Mouse (Mus musculus): ENCODE measurements around the gene Zfr. TPM values are rescaled to one million over a fixed set of nuclear protein-coding genes. Genes with fewer than 3 reads are reported as not detected.
"Not testable (repeated sequence)": the region's sequence is repeated elsewhere in the genome, so short reads cannot be mapped to it uniquely, and the experiment has no call there.

Gene Zfr
- polyA plus RNA-seq, 1 experiment from 2014 or later, result 38.1 TPM

GRCm38 (mm10) chr15:12097344-12097743 lies 20.3 kb upstream of the Zfr start:
- no peak overlapping the region for H3K4me3 ChIP-seq (ENCODE audit: low read depth, low read length)
- WGBS (ENCODE audit: insufficient replicate concordance), result 80% methylated on average over 5 of the region's 5 CpGs
- no peak overlapping the region for H3K27ac ChIP-seq (ENCODE audit: low read length)
- H3K9ac ChIP-seq (ENCODE audit: low read depth, low read length), result no peak overlapping the region
- no peaks in the 10 kb centered on the region for H3K36me3 ChIP-seq (ENCODE audit: control insufficient read depth, insufficient read depth)
- H3K4me2 ChIP-seq (ENCODE audit: low read depth, low read length), result no peak overlapping the region
- no peaks in the 10 kb centered on the region; the same call in 1 of the 2 replicates for H3K9me3 ChIP-seq (replicated peaks; ENCODE audit: control insufficient read depth, low read length)
- no peaks in the 10 kb centered on the region for H3K4me1 ChIP-seq (ENCODE audit: control insufficient read depth, low read depth, low read length)
- no peaks in the 10 kb centered on the region for H3K27me3 ChIP-seq (ENCODE audit: control insufficient read depth, insufficient read depth, low read depth, low read length)
- no peak for ATAC-seq (ENCODE audit: low read depth)

- WGBS (ENCODE audit: insufficient replicate concordance), result 70% methylated on average over 5 of the region's 5 CpGs
- H3K9me3 ChIP-seq (replicated peaks; ENCODE audit: control insufficient read depth, low read length), result no peaks in the 10 kb centered on the region; the same call in 1 of the 2 replicates
Measured at GRCm38 (mm10) chr15:12100912-12101311, 16.7 kb upstream of the Zfr start.

GRCm38 (mm10) chr15:12103763-12104162 lies 13.9 kb upstream of the Zfr start:
- no peak overlapping the region for H3K27ac ChIP-seq (ENCODE audit: low read length)
- H3K27me3 ChIP-seq (ENCODE audit: control insufficient read depth, insufficient read depth, low read depth, low read length), result no peaks in the 10 kb centered on the region
- no peaks in the 10 kb centered on the region for H3K9me3 ChIP-seq (replicated peaks; ENCODE audit: control insufficient read depth, low read length)
- H3K9ac ChIP-seq (ENCODE audit: low read depth, low read length), result no peak overlapping the region
- no peak overlapping the region for H3K4me3 ChIP-seq (ENCODE audit: low read depth, low read length)
- H3K36me3 ChIP-seq (ENCODE audit: control insufficient read depth, insufficient read depth), result no peaks in the 10 kb centered on the region
- no peaks in the 10 kb centered on the region for H3K4me1 ChIP-seq (ENCODE audit: control insufficient read depth, low read depth, low read length)
- H3K4me2 ChIP-seq (ENCODE audit: low read depth, low read length), result no peak overlapping the region
- 40% methylated on average over 3 of the region's 3 CpGs for WGBS (ENCODE audit: insufficient replicate concordance)
- no peak for ATAC-seq (ENCODE audit: low read depth)

More at GRCm38 (mm10) chr15:12100912-12101311, 16.7 kb upstream of the Zfr start:
- no peaks in the 10 kb centered on the region for H3K36me3 ChIP-seq (ENCODE audit: control insufficient read depth, insufficient read depth)
- H3K4me3 ChIP-seq (ENCODE audit: low read depth, low read length), result no peak overlapping the region
- H3K4me1 ChIP-seq (ENCODE audit: control insufficient read depth, low read depth, low read length), result no peaks in the 10 kb centered on the region
- no peaks in the 10 kb centered on the region for H3K27me3 ChIP-seq (ENCODE audit: control insufficient read depth, insufficient read depth, low read depth, low read length)
- ATAC-seq (ENCODE audit: low read depth), result no peak
- H3K9ac ChIP-seq (ENCODE audit: low read depth, low read length), result no peak overlapping the region
- no peak overlapping the region for H3K27ac ChIP-seq (ENCODE audit: low read length)
- H3K4me2 ChIP-seq (ENCODE audit: low read depth, low read length), result no peak overlapping the region

GRCm38 (mm10) chr15:12104827-12105226 lies 12.8 kb upstream of the Zfr start:
- no peak overlapping the region for H3K4me2 ChIP-seq (ENCODE audit: low read depth, low read length)
- no peak overlapping the region for H3K4me3 ChIP-seq (ENCODE audit: low read depth, low read length)
- no peak for ATAC-seq (ENCODE audit: low read depth)
- no peak overlapping the region for H3K27ac ChIP-seq (ENCODE audit: low read length)
- H3K4me1 ChIP-seq (ENCODE audit: control insufficient read depth, low read depth, low read length), result no peaks in the 10 kb centered on the region
- H3K9ac ChIP-seq (ENCODE audit: low read depth, low read length), result no peak overlapping the region
- no peaks in the 10 kb centered on the region for H3K9me3 ChIP-seq (replicated peaks; ENCODE audit: control insufficient read depth, low read length)
- 44% methylated on average over 2 of the region's 2 CpGs for WGBS (ENCODE audit: insufficient replicate concordance)
- H3K36me3 ChIP-seq (ENCODE audit: control insufficient read depth, insufficient read depth), result no peaks in the 10 kb centered on the region
- no peaks in the 10 kb centered on the region for H3K27me3 ChIP-seq (ENCODE audit: control insufficient read depth, insufficient read depth, low read depth, low read length)

- Histone ChIP-seq H3K9ac (ENCODE audit: low read depth, low read length) (no peak overlapping the region), H3K4me1 (ENCODE audit: control insufficient read depth, low read depth, low read length) (no peaks in the 10 kb centered on the region), H3K36me3 (ENCODE audit: control insufficient read depth, insufficient read depth) (no peaks in the 10 kb centered on the region), H3K4me2 (ENCODE audit: low read depth, low read length) (no peak overlapping the region), H3K27ac (ENCODE audit: low read length) (no peak overlapping the region), H3K4me3 (ENCODE audit: low read depth, low read length) (no peak overlapping the region), H3K27me3 (ENCODE audit: control insufficient read depth, insufficient read depth, low read depth, low read length) (no peaks in the 10 kb centered on the region), H3K9me3 (replicated peaks; ENCODE audit: control insufficient read depth, low read length) (no peaks in the 10 kb centered on the region)
- no peak for ATAC-seq (ENCODE audit: low read depth)
- WGBS (ENCODE audit: insufficient replicate concordance), result 77% methylated on average over 12 of the region's 12 CpGs
Measured at GRCm38 (mm10) chr15:12106430-12106829, 11.2 kb upstream of the Zfr start.

- H3K4me3 ChIP-seq (ENCODE audit: low read depth, low read length), result no peak overlapping the region
- no peak for ATAC-seq (ENCODE audit: low read depth)
- no peaks in the 10 kb centered on the region for H3K4me1 ChIP-seq (ENCODE audit: control insufficient read depth, low read depth, low read length)
- no peaks in the 10 kb centered on the region for H3K27me3 ChIP-seq (ENCODE audit: control insufficient read depth, insufficient read depth, low read depth, low read length)
- H3K36me3 ChIP-seq (ENCODE audit: control insufficient read depth, insufficient read depth), result no peaks in the 10 kb centered on the region
- H3K27ac ChIP-seq (ENCODE audit: low read length), result no peak overlapping the region
- no peaks in the 10 kb centered on the region for H3K9me3 ChIP-seq (replicated peaks; ENCODE audit: control insufficient read depth, low read length)
- WGBS (ENCODE audit: insufficient replicate concordance), result 48% methylated on average over 4 of the region's 4 CpGs
- H3K9ac ChIP-seq (ENCODE audit: low read depth, low read length), result no peak overlapping the region
- H3K4me2 ChIP-seq (ENCODE audit: low read depth, low read length), result no peak overlapping the region
Measured at GRCm38 (mm10) chr15:12108200-12108599, 9.4 kb upstream of the Zfr start.

- WGBS (ENCODE audit: insufficient replicate concordance), result 58% methylated on average over 3 of the region's 3 CpGs
- ATAC-seq (ENCODE audit: low read depth), result not testable (repeated sequence)
Measured at GRCm38 (mm10) chr15:12108922-12109321, 8.7 kb upstream of the Zfr start.

GRCm38 (mm10) chr15:12111232-12111631 lies 6.4 kb upstream of the Zfr start:
- no peak for ATAC-seq (ENCODE audit: low read depth)
- Histone ChIP-seq H3K9ac (ENCODE audit: low read depth, low read length) (no peak overlapping the region), H3K9me3 (replicated peaks; ENCODE audit: control insufficient read depth, low read length) (no peaks in the 10 kb centered on the region), H3K36me3 (ENCODE audit: control insufficient read depth, insufficient read depth) (no peaks in the 10 kb centered on the region), H3K27ac (ENCODE audit: low read length) (no peak overlapping the region), H3K4me1 (ENCODE audit: control insufficient read depth, low read depth, low read length) (no peaks in the 10 kb centered on the region; the same call in 1 of the 2 replicates), H3K27me3 (ENCODE audit: control insufficient read depth, insufficient read depth, low read depth, low read length) (no peaks in the 10 kb centered on the region), H3K4me2 (ENCODE audit: low read depth, low read length) (no peak overlapping the region), H3K4me3 (ENCODE audit: low read depth, low read length) (no peak overlapping the region)
- WGBS (ENCODE audit: insufficient replicate concordance), result 69% methylated on average over 7 of the region's 7 CpGs

More at GRCm38 (mm10) chr15:12108922-12109321, 8.7 kb upstream of the Zfr start:
- H3K9me3 ChIP-seq (replicated peaks; ENCODE audit: control insufficient read depth, low read length); H3K27me3 ChIP-seq (ENCODE audit: control insufficient read depth, insufficient read depth, low read depth, low read length); H3K27ac ChIP-seq (ENCODE audit: low read length); H3K4me3 ChIP-seq (ENCODE audit: low read depth, low read length); H3K4me2 ChIP-seq (ENCODE audit: low read depth, low read length); H3K36me3 ChIP-seq (ENCODE audit: control insufficient read depth, insufficient read depth); H3K4me1 ChIP-seq (ENCODE audit: control insufficient read depth, low read depth, low read length); H3K9ac ChIP-seq (ENCODE audit: low read depth, low read length): not testable (repeated sequence)

GRCm38 (mm10) chr15:12113411-12113810 lies 4.2 kb upstream of the Zfr start:
- H3K27ac ChIP-seq (ENCODE audit: low read length), result no peak overlapping the region
- H3K36me3 ChIP-seq (ENCODE audit: control insufficient read depth, insufficient read depth), result no peaks in the 10 kb centered on the region
- 65% methylated on average over 2 of the region's 2 CpGs for WGBS (ENCODE audit: insufficient replicate concordance)
- H3K9ac ChIP-seq (ENCODE audit: low read depth, low read length), result no peak overlapping the region
- no peak overlapping the region for H3K4me3 ChIP-seq (ENCODE audit: low read depth, low read length)
- H3K4me1 ChIP-seq (ENCODE audit: control insufficient read depth, low read depth, low read length), result peaks cover 7% of the 10 kb centered on the region
- ATAC-seq (ENCODE audit: low read depth), result no peak
- H3K9me3 ChIP-seq (replicated peaks; ENCODE audit: control insufficient read depth, low read length), result no peaks in the 10 kb centered on the region
- no peaks in the 10 kb centered on the region for H3K27me3 ChIP-seq (ENCODE audit: control insufficient read depth, insufficient read depth, low read depth, low read length)
- no peak overlapping the region for H3K4me2 ChIP-seq (ENCODE audit: low read depth, low read length)

All from liver, embryonic 16.5 days (tissue).